Mouse (Mus musculus) limb, embryonic 15.5 days (tissue): ENCODE results near the gene Sgca. TPM values are rescaled to one million over a fixed set of nuclear protein-coding genes. Genes with fewer than 3 reads are reported as not detected.
A peak's percentile ranks its signal among the peaks of the same experiment; 100 is the strongest.

ENCODE experiments used
- ATAC-seq: fragments of 200-750 bp; cut with Nextera tagmentation; 2 replicates; pipeline ENCODE4 v1.8.0; 2017; ENCODE audit warnings: low read depth, moderate TSS enrichment; ENCODE audit not compliant: insufficient number of reproducible peaks, low FRiP score, low TSS enrichment
- H3K27ac ChIP-seq: fragments of 300-500 bp; sonication (generic); 2 replicates; pipeline ENCODE4 v1.5.1; 2015; ENCODE audit warnings: moderate library complexity, mild to moderate bottlenecking, inconsistent platforms
- H3K27me3 ChIP-seq: fragments of 300-500 bp; sonication (generic); 2 replicates; pipeline ENCODE4 v1.6.1; 2015; ENCODE audit warnings: inconsistent platforms
- H3K36me3 ChIP-seq: fragments of 300-500 bp; sonication (generic); 2 replicates; pipeline ENCODE4 v1.6.1; 2015; ENCODE audit warnings: inconsistent platforms
- H3K4me1 ChIP-seq: fragments of 300-500 bp; sonication (generic); 2 replicates; pipeline ENCODE4 v1.6.1; 2015; ENCODE audit warnings: inconsistent platforms
- H3K4me2 ChIP-seq: fragments of 300-500 bp; sonication (generic); 2 replicates; pipeline ENCODE4 v1.6.1; 2015; ENCODE audit warnings: mild to moderate bottlenecking, inconsistent platforms
- H3K4me3 ChIP-seq: fragments of 300-500 bp; sonication (generic); 2 replicates; pipeline ENCODE4 v1.5.1; 2015; ENCODE audit warnings: mild to moderate bottlenecking, inconsistent platforms
- H3K9ac ChIP-seq: fragments of 300-500 bp; sonication (generic); 2 replicates; pipeline ENCODE4 v1.6.1; 2015; ENCODE audit warnings: inconsistent platforms
- H3K9me3 ChIP-seq: fragments of 300-500 bp; sonication (generic); 2 replicates; pipeline ENCODE4 v1.6.1; 2016; ENCODE audit warnings: inconsistent platforms
- WGBS: fragments of 180-500 bp; shearing (Covaris S2); methylation state at CpG from one replicate; pipeline ENCODE4 v1.1.7; 2015; 5-methylcytosine and 5-hydroxymethylcytosine counted together
- polyA plus RNA-seq: library from polyadenylated mRNA; unstranded; fragments of >200 nt; fragmentation: Nextera tagmentation; extraction: Ambion mirVana; gene quantifications from 2 replicates; pipeline ENCODE4 v1.2.1, GENCODE M21; 2015

The Sgca gene
- polyA plus RNA-seq, 1 experiment from 2014 or later = 7.5 TPM

DNA sequence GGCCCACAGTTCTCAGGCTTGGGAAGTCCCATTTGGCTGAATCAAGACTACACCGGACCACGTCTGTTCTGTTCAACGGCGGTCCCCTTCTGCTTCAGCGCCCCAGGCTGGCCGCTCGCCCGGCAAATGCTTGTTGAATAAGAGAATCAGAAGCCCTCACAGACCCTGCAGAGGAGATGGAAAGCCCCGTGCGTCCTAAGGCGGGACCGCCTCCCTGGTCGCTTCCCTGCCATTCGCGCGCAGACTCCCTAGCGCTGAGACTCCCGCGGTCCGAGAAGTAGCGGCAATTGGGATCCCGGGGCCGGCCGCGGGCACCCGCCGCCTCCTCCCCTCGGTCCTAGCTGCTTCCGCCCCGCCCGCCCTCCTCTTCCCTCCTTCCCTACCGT is 33.5 kb upstream of the Sgca start, which contains the start of gene Samd14:
Gene Samd14 (plus strand): TSS at position 251 of the 386 bp plus-strand sequence.
- ATAC-seq = peak; percentile 72
- Histone ChIP-seq H3K36me3 (peaks cover 15% of the 10 kb centered on the region), H3K9me3 (no peaks in the 10 kb centered on the region), H3K4me1 (peaks cover 62% of the 10 kb centered on the region), H3K27me3 (no peaks in the 10 kb centered on the region), H3K4me2 (peak within 1 kb of the TSS; percentile 87), H3K9ac (peak within 1 kb of the TSS; percentile 72), H3K4me3 (peak within 1 kb of the TSS; percentile 70), H3K27ac (peak within 1 kb of the TSS; percentile 94)
- WGBS = under 1% methylated on average over 29 of the region's 32 CpGs

DNA sequence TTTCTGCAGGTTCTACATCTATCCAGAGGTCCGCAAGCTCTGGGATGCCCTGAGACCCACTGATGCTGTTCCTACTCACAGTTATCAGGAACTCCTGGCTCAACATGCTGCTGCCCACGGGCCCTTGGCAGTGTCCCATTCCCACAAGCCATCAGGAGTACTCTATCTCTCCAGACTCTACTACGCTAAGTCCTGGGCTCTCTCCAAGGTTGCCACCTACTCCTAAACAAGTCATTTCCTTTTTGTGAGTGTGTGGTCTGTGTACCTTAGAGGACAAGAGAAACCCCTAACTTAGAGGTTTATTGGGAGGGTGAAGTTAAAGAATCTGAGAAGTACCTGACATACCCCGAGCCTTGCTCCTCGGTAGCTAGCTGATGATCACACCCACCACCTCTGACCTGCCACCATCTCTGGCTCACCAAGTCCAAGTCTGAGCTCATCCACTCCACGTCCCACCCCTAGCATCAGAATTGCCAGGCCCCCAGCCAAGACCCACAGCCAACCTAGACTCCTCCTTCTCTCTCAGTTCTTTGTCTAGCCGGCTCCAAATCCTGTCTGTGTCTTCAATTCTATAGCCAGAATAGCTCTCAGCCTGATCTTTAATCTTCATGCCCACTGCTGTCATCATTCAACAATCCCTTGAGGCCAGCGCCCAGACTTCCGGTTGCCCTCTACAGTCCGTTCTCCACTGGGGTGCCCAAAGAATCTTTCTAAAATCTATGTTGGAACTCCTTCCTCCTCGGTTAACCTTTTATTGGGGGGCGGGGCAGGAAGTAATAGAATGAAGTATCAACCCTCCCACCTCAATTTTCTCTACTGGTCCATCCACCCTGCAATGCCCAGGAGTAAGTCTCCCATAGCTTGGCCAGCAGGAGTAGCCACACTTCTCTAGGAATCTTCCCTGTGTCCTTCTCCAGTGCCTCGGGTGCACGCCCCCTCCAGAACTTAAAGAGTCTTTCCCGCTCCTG is 32.8 kb upstream of the Sgca start:
- WGBS = 26% methylated on average over 15 of the region's 15 CpGs
- peak; percentile 42 for ATAC-seq
- peak overlapping the region; percentile 72 for H3K9ac ChIP-seq
- no peaks in the 10 kb centered on the region for H3K27me3 ChIP-seq
- H3K9me3 ChIP-seq = no peaks in the 10 kb centered on the region
- H3K27ac ChIP-seq = peak overlapping the region; percentile 94
- peak overlapping the region; percentile 70 for H3K4me3 ChIP-seq
- H3K4me2 ChIP-seq = peak overlapping the region; percentile 87
- peaks cover 22% of the 10 kb centered on the region for H3K36me3 ChIP-seq
- peaks cover 60% of the 10 kb centered on the region for H3K4me1 ChIP-seq

DNA sequence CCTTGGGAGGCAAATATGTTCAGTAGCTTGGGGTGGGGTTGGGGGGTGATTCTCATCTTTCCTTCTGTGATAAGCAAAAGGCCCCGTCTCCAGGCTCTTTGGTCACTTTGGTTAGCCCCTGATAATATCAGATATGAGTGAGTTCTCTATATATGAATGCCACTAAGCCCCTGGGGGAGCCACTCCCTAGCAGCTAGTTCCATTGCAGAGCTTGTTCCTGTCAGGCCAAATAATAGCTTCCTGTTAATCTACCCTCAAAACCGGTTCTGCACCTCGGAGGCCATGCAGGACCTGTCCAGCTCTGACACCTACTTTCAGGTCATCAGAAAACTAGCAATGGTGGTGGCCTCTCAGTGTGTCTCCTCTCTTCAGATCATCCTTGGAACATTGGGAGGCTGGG is 31.3 kb upstream of the Sgca start:
- Histone ChIP-seq H3K4me1 (peaks cover 52% of the 10 kb centered on the region), H3K4me2 (no peak overlapping the region), H3K36me3 (peaks cover 34% of the 10 kb centered on the region), H3K9me3 (no peaks in the 10 kb centered on the region), H3K27me3 (no peaks in the 10 kb centered on the region), H3K4me3 (no peak overlapping the region), H3K27ac (peak overlapping the region; percentile 67; the same call in 1 of the 2 replicates), H3K9ac (no peak overlapping the region)
- whole genome bisulfite sequencing = 58% methylated on average over 3 of the region's 3 CpGs
- ATAC-seq = no peak

DNA sequence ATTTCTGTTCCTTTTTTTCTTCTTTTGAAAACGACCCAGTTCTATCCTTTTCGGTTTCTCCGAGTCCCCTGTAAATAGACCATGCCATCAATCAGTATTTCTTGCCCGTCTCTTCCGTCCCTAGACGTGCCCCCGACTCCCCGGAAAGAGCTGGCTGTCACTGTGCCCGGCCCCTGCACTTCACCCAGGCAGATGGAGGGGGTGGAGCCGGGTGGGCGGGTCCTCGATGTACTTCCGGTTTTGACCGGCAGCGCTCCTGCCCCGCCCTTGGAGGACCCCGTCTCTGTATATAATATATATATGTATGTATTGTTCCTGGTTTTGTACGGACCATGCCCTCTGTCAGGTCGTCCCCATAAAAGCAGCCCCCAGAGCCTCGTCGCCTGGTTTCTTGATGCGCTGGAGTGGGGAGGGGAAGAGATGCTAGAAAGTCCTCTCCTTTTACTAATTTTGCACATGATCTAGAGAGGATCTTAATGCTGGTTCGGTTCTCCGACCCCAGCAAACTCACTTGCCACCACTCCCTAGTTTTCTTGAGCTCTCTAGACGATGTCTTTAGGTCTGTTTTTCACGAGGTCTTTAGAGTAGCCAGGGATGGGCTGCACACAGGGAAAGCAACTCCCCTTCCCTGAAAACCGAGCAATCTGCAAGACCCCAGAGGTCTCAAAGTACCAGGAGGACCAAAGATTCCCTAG is 30.5 kb upstream of the Sgca start:
- H3K9ac ChIP-seq = peak overlapping the region; percentile 24; the same call in 1 of the 2 replicates
- H3K27ac ChIP-seq = peak overlapping the region; percentile 67
- peak; percentile 31; the same call in 1 of the 2 replicates for ATAC-seq
- H3K4me2 ChIP-seq = peak overlapping the region; percentile 64
- H3K4me3 ChIP-seq = peak overlapping the region; percentile 42
- peaks cover 41% of the 10 kb centered on the region for H3K36me3 ChIP-seq
- peaks cover 45% of the 10 kb centered on the region for H3K4me1 ChIP-seq
- no peaks in the 10 kb centered on the region for H3K27me3 ChIP-seq
- 2% methylated on average over 27 of the region's 27 CpGs for WGBS
- H3K9me3 ChIP-seq = no peaks in the 10 kb centered on the region

DNA sequence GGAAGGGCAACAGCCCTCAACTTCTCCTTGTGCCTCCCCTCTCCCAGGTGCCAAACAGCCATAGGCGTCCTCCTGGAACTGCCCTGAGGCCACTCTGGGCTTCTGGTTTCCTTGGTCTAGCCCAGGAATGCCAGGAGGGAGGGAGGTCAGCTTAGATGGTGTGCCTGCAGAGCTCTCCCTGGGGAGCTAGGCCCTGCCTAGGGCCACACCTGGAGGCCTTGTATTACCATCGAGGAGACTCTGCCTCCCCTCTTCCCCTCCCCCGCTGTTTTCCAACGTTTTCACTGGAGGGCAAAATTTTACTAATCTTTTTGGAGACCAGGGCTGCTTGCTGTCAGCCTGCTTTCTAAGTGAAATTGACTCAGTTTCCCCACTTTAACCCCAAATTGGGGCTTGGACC is 29.9 kb upstream of the Sgca start:
- H3K36me3 ChIP-seq = peaks cover 48% of the 10 kb centered on the region
- H3K4me1 ChIP-seq = peaks cover 39% of the 10 kb centered on the region
- peak overlapping the region; percentile 42 for H3K4me3 ChIP-seq
- ATAC-seq = no peak
- H3K9ac ChIP-seq = 0 out of 2 replicates have a peak overlapping the region, but pooled peaks have one; percentile 17
- peak overlapping the region; percentile 64 for H3K4me2 ChIP-seq
- WGBS = 25% methylated on average over 4 of the region's 4 CpGs
- H3K9me3 ChIP-seq = no peaks in the 10 kb centered on the region
- H3K27me3 ChIP-seq = no peaks in the 10 kb centered on the region
- peak overlapping the region; percentile 67 for H3K27ac ChIP-seq

DNA sequence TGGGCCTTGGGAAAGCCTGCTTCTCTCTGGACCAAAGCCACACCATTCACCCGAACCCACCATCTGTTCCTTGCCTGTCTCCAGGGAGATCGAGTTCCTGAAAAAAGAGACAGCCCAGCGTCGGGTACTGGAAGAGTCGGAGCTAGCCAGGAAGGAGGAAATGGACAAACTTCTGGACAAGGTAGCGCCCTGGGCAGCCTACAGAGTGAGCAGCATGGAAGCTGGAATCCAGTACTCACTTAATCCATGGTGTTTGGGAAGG is 28.7 kb upstream of the Sgca start:
- Histone ChIP-seq H3K9ac (no peak overlapping the region), H3K36me3 (peaks cover 59% of the 10 kb centered on the region), H3K4me1 (peaks cover 44% of the 10 kb centered on the region), H3K4me3 (no peak overlapping the region), H3K9me3 (no peaks in the 10 kb centered on the region), H3K27me3 (no peaks in the 10 kb centered on the region), H3K27ac (peak overlapping the region; percentile 3; the same call in 1 of the 2 replicates), H3K4me2 (no peak overlapping the region)
- 53% methylated on average over 6 of the region's 6 CpGs for WGBS
- no peak for ATAC-seq

DNA sequence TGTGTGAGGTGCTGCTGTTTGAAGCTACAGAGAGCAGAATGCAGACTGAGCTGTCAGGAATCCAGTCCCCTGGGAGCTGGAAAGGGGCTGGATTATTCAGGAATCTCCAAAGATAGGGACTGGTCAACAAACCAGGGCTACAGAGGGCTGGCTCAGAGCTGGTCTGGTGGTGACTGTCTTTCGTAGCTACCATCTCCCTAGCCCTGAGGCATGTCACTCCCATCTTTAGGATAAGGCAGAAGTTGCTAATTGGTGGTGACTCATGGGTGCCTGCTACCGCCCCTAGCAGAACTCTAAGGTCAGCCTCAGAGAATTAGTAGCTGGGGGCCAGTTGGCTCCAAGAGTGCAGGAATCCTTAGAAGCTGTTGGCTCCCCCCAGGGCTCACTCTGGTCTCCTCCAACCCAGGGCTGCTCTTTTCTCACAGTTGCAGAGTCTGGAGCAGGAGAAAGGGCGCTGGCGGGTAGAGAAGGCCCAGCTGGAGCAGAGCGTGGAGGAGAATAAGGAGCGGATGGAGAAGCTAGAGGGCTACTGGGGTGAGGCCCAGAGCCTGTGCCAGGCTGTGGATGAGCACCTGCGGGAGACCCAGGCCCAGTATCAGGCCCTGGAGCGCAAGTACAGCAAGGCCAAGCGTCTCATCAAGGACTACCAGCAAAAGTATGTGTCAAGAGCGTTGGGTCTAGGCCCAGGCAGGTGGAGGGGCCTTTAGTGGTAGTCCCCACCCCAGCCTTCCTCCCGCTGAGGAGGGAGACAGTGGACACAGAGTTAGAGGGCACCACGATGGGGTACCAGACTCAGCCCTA is 28.2 kb upstream of the Sgca start:
- peaks cover 45% of the 10 kb centered on the region for H3K4me1 ChIP-seq
- H3K4me3 ChIP-seq = no peak overlapping the region
- H3K27ac ChIP-seq = peak overlapping the region; percentile 3; the same call in 1 of the 2 replicates
- H3K36me3 ChIP-seq = peaks cover 65% of the 10 kb centered on the region
- WGBS = 80% methylated on average over 12 of the region's 12 CpGs
- no peaks in the 10 kb centered on the region for H3K27me3 ChIP-seq
- ATAC-seq = no peak
- no peaks in the 10 kb centered on the region for H3K9me3 ChIP-seq
- no peak overlapping the region for H3K4me2 ChIP-seq
- no peak overlapping the region for H3K9ac ChIP-seq

DNA sequence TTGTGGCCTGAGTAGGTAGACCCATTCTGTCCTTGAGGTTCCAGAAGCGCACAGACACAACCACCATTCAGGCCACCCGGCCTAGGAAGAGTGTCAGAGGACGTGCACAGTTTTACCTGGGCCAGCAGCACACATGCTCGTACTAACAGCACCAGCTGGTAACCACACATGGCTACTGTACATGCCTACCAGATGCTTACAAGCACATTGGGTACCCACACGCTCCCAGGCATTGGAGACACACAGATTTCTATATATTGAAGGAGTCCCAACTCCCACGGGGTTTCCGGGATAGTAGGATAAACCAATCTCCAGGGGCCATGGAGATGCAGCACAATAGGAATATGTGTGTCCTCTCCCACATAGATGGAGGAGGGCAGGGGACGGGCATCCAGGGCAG is 26.6 kb upstream of the Sgca start:
- Histone ChIP-seq H3K9me3 (no peaks in the 10 kb centered on the region), H3K4me2 (no peak overlapping the region), H3K9ac (no peak overlapping the region), H3K27ac (no peak overlapping the region), H3K4me3 (no peak overlapping the region), H3K27me3 (no peaks in the 10 kb centered on the region), H3K4me1 (peaks cover 47% of the 10 kb centered on the region), H3K36me3 (peaks cover 81% of the 10 kb centered on the region)
- WGBS = 89% methylated on average over 8 of the region's 8 CpGs
- ATAC-seq = no peak

DNA sequence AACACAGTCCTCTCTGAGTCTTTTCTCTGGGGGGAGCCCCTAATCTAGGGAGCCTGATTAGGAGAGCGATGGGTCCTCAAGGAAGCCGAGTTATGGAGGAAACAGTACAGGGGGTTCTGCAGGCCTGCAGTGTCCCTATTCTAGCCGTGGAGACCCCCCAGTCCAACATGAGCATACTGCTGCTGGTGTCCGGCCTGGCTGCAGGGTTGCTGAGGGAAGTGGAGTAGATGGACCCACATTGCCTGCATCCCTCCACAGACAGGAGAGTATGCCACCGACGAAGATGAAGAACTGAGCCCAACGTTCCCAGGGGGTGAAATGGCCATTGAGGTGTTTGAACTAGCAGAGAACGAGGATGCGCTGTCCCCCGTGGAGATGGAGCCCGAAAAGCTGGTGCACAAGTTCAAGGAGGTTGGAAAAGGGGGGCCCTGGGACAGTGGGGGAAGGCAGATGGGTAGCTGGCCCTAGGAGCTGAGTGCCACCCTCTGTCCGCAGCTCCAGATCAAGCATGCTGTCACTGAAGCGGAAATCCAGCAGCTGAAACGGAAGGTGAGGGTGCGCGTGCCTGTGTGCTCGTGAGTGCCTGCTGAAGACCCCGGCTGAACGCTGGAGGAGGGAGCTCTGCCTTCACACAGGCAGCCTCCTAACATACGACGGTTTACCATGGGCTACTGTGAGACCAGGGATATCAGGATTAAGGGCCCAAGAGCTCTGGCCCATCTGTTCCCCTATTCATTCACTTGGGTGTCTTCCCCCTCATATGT is 25.6 kb upstream of the Sgca start:
- H3K27ac ChIP-seq = no peak overlapping the region
- WGBS = 90% methylated on average over 21 of the region's 21 CpGs
- peaks cover 90% of the 10 kb centered on the region for H3K36me3 ChIP-seq
- no peak overlapping the region for H3K4me2 ChIP-seq
- ATAC-seq = no peak
- H3K9me3 ChIP-seq = no peaks in the 10 kb centered on the region
- H3K4me1 ChIP-seq = peaks cover 39% of the 10 kb centered on the region
- H3K9ac ChIP-seq = no peak overlapping the region
- H3K27me3 ChIP-seq = no peaks in the 10 kb centered on the region
- H3K4me3 ChIP-seq = no peak overlapping the region

DNA sequence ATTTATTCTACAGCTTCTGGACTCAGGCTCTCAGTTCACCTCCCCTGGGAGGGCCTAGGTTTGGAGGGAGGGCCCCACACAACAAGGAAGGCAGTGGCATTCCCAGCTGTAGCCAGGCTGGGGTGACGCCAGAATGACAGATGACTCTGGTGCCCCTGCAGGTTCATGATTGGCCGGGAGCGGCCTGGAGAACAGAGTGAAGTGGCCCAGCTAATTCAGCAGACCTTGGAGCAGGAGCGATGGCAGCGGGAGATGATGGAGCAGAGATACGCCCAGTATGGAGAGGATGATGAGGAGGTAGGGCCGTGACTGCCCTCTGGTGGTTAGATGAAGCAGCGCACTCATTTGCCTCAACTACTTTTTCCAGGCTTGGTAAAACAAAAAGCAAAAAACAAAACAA is 24.9 kb upstream of the Sgca start:
- Histone ChIP-seq H3K9me3 (no peaks in the 10 kb centered on the region), H3K4me2 (no peak overlapping the region), H3K4me3 (no peak overlapping the region), H3K9ac (no peak overlapping the region), H3K27ac (peak overlapping the region; percentile 57), H3K4me1 (peaks cover 35% of the 10 kb centered on the region), H3K36me3 (peaks cover 97% of the 10 kb centered on the region), H3K27me3 (no peaks in the 10 kb centered on the region)
- no peak for ATAC-seq
- WGBS = 4% methylated on average over 8 of the region's 8 CpGs

DNA sequence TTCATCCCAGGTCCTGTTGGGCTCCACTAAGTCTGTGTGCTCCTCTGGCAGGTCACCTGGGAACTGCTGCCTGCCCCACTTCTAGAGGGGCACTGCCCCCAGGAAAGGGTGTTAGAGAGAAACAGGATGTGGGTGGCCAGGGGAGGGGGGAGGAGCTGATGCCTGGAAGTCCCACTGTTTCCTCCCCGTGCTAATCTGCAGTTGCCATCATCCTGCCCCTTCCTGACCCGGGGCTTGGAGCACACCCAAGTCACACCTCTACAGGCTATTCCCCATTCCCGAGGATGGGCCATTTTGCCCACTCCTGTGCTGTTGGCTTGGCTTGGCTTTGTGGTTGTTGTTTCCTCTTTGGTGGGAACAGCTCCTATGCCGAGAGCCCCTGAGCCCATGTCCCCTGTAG is 24.4 kb upstream of the Sgca start:
- H3K4me1 ChIP-seq = peaks cover 35% of the 10 kb centered on the region

More for the DNA sequence above, 24.4 kb upstream of the Sgca start:
- Histone ChIP-seq H3K9me3 (no peaks in the 10 kb centered on the region), H3K4me3 (no peak overlapping the region), H3K27me3 (no peaks in the 10 kb centered on the region), H3K4me2 (no peak overlapping the region), H3K27ac (peak overlapping the region; percentile 57), H3K36me3 (peaks cover 94% of the 10 kb centered on the region), H3K9ac (no peak overlapping the region)
- 24% methylated on average over 4 of the region's 4 CpGs for WGBS
- no peak for ATAC-seq
